Mouse (Mus musculus) heart, postnatal 10 days (tissue): ENCODE measurements at regions not wholly inside any gene's neighbourhood (a gene's known extent, or its start where the extent isn't known, plus 50 kb on each side); places are given as distances from the start of the nearest gene placed in this dataset.
A peak's percentile ranks its signal among the peaks of the same experiment; 100 is the strongest.
"Not testable (repeated sequence)": the region's sequence is repeated elsewhere in the genome, so short reads cannot be mapped to it uniquely, and the experiment has no call there.

Experiments
- DNase-seq, 2 experiments: peaks; one replicate each; pipeline ENCODE4 v3.0.0; 2021
- intact Hi-C: fragments of 180-260 bp; cut with DNase I; formaldehyde crosslinking; loops from one replicate; pipeline ENCODE4 v1.15.1; 2025

DNA sequence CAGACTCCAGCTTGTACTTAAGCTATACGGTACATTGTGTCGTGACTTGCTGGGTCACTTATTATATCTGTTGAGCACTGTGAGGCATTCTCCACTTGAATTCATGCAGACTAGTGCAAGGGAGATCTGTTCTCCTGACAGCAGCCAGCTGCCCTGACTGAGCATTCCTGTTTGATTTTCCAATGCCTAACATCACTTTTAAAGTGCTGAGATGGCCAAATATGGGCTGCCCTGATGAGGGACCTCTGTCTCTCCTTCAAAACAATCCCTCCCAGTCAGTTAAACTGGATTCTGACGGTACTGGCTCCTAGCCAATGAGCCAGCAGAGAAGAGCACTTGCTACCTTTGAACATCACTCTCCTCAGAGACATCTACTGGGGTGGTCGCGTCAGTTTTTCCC, 57.6 kb upstream of the Lekr1 start:
- DNase-seq: no peak
- intact Hi-C loops: no loop called here

DNA sequence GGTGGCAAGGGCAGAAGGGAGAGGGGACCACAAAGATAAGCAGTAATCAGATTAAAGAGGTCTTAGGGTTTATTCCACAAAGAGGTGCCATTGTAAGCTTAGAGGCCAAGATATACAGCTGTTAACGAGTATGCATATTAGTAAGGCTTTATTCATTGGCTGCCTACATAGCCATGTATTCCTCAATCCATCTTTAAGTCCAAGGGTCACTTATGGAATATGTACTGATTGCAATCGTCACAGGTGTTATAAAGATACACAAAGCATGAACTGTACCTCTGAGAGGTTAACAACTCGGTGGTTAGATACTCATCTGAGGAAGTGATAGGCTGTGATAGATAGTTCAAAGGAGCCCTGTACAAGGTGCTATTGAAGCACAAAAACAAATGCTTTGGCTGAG, 54.3 kb upstream of the Lekr1 start:
- intact Hi-C loops: no loop called here
- no peak for DNase-seq

DNA sequence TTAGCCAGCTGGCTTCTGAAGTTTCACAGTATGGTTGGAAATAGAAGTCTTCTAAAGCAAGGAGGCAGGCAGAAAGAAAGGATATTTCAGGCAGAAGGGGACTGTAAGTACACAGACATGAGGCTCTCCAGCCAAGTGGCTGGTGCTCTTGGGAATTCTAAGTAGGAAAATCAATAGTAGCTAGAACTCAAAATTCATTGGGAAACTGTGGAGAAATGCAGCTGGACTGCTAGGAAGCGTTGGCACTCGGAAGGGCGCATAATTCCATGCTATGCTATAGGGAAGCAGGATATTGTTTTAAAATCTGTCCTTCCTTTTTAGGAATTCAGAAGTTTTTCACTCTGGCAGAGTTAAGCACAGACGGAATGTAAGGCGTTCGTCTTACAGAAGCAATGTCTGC, 53.6 kb upstream of the Lekr1 start:
- intact Hi-C loops: no loop called here
- peak in 1 of 2 experiments; percentile 3 for DNase-seq

DNA sequence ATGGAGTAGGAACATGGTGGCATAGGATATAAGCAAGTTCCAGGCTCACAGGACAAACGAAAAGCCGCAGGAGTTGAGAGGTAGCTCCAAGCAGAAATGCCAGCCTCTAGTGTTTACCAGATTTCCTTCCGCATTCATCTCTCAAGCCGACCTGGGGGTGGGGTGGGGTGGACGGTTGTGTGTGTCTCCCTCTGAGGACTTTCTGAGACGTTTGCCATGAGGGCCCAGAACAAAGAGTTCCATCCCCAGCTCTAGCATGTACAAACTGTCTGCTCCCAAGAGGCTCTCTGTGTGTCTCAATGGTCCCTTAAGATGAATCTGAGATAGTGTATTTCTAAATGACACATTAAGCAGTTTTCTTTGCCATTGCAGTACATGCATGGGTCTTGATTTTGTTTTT, 53.1 kb upstream of the Lekr1 start:
- intact Hi-C loops: no loop called here
- no peak for DNase-seq

DNA sequence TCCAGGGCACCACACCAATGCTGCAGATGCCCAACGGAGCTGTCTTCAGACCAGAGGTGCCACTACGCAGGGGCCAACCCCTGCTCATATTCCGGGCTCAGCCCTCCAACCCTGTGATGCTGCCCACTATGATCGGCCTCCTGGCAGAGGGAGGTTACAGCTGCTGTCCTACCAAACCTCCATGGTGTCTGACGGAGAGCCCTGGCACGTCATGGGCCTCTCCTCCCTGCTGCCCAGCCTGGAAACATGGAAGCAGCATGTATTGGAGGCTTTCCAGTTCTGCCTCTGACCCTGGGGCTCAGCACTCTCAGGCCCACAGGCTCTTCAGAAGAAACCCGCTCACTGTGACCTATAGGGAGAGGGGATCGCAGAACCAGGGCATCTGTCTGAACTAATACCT, 51.1 kb upstream of the Lekr1 start:
- intact Hi-C loops, DNase-seq: not testable (repeated sequence)
